Mouse (Mus musculus): ENCODE results near the gene Gm20388. TPM values are rescaled to one million over a fixed set of nuclear protein-coding genes. Genes with fewer than 3 reads are reported as not detected.
A peak's percentile ranks its signal among the peaks of the same experiment; 100 is the strongest.

Gene Gm20388
- polyA plus RNA-seq, 1 experiment from 2014 or later: not detected

GRCm38 (mm10) chr8:120478754-120479153 is 568.1 kb downstream of the Gm20388 start:
- Histone ChIP-seq H3K27ac (replicated peaks) (no peak overlapping the region), H3K4me2 (replicated peaks) (no peak overlapping the region), H3K27me3 (no peaks in the 10 kb centered on the region), H3K4me1 (peaks cover 36% of the 10 kb centered on the region), H3K4me3 (no peak overlapping the region), H3K36me3 (no peaks in the 10 kb centered on the region), H3K9me3 (no peaks in the 10 kb centered on the region), H3K9ac (replicated peaks) (no peak overlapping the region)
- no peak for ATAC-seq (replicated peaks)
- 89% methylated on average over 11 of the region's 11 CpGs for WGBS

- H3K4me1 ChIP-seq: peaks cover 44% of the 10 kb centered on the region
- WGBS: 92% methylated on average over 4 of the region's 4 CpGs
Measured at GRCm38 (mm10) chr8:120479691-120480090, 569.0 kb downstream of the Gm20388 start.

DNA sequence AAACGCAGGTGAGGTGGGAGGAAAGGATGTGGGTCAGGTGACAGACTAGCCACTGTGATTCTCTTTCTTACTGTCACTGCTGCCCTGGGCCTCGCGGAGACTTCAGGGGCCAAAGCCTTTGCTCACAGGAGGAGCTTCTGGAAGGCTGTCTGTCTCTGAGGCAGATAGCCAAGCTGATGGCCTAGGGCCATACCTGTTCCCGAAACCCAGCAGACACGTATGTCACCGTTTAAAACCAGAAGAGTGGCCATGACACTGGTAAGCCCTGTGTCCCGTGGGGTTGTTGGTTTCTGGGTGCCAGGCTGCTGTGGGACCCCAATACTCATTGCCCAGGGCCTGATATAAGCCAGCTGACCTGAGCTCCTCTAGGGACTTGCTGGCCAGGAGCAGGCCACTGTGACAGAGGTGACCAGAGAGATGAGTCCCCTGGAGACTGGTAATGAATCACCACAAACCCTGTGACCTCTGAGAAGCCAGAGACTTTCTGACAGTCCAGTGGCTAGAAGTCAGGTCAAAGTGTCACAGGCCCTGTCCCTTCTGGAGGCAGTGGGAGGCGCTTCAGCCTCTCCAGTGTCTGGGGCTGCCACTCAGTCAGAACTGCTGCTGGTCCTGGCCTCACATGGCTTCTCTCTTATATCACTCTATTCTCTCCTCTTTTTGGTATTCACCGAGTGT is 571.5 kb downstream of the Gm20388 start:
- WGBS: 78% methylated on average over 9 of the region's 9 CpGs
- H3K36me3 ChIP-seq: no peaks in the 10 kb centered on the region
- H3K27ac ChIP-seq (replicated peaks): no peak overlapping the region
- H3K4me2 ChIP-seq (replicated peaks): no peak overlapping the region
- H3K4me3 ChIP-seq: no peak overlapping the region
- peaks cover 44% of the 10 kb centered on the region for H3K4me1 ChIP-seq
- H3K27me3 ChIP-seq: no peaks in the 10 kb centered on the region
- H3K9me3 ChIP-seq: no peaks in the 10 kb centered on the region
- no peak for ATAC-seq (replicated peaks)
- H3K9ac ChIP-seq (replicated peaks): no peak overlapping the region

More at GRCm38 (mm10) chr8:120479691-120480090, 569.0 kb downstream of the Gm20388 start:
- H3K27ac ChIP-seq (replicated peaks): no peak overlapping the region
- no peaks in the 10 kb centered on the region for H3K9me3 ChIP-seq
- H3K9ac ChIP-seq (replicated peaks): no peak overlapping the region
- H3K4me3 ChIP-seq: no peak overlapping the region
- no peaks in the 10 kb centered on the region for H3K36me3 ChIP-seq
- ATAC-seq (replicated peaks): no peak
- no peak overlapping the region for H3K4me2 ChIP-seq (replicated peaks)
- H3K27me3 ChIP-seq: no peaks in the 10 kb centered on the region

- 0 out of 2 replicates have a peak, but pooled peaks have one; percentile 9 for ATAC-seq (replicated peaks)
- H3K27me3 ChIP-seq: no peaks in the 10 kb centered on the region
- peaks cover 39% of the 10 kb centered on the region for H3K4me1 ChIP-seq
- WGBS: 18% methylated on average over 6 of the region's 6 CpGs
- peak overlapping the region; percentile 25 for H3K9ac ChIP-seq (replicated peaks)
- no peaks in the 10 kb centered on the region for H3K36me3 ChIP-seq
- peak overlapping the region; percentile 100 for H3K27ac ChIP-seq (replicated peaks)
- no peaks in the 10 kb centered on the region for H3K9me3 ChIP-seq
- H3K4me3 ChIP-seq: no peak overlapping the region
- H3K4me2 ChIP-seq (replicated peaks): no peak overlapping the region
Measured at GRCm38 (mm10) chr8:120484460-120484859, 573.8 kb downstream of the Gm20388 start.

GRCm38 (mm10) chr8:120485116-120485515 is 574.5 kb downstream of the Gm20388 start:
- H3K27me3 ChIP-seq: no peaks in the 10 kb centered on the region
- no peak overlapping the region for H3K4me3 ChIP-seq
- peak; percentile 21; the same call in 1 of the 2 replicates for ATAC-seq (replicated peaks)
- H3K36me3 ChIP-seq: no peaks in the 10 kb centered on the region
- H3K9ac ChIP-seq (replicated peaks): no peak overlapping the region
- no peaks in the 10 kb centered on the region for H3K9me3 ChIP-seq
- peak overlapping the region; percentile 100 for H3K27ac ChIP-seq (replicated peaks)
- no peak overlapping the region for H3K4me2 ChIP-seq (replicated peaks)
- peaks cover 42% of the 10 kb centered on the region for H3K4me1 ChIP-seq
- WGBS: 16% methylated on average over 6 of the region's 6 CpGs

- H3K27ac ChIP-seq (replicated peaks): peak overlapping the region; percentile 100
- H3K36me3 ChIP-seq: no peaks in the 10 kb centered on the region
- WGBS: 14% methylated on average over 21 of the region's 21 CpGs
- H3K9ac ChIP-seq (replicated peaks): peak overlapping the region; percentile 84
- no peaks in the 10 kb centered on the region for H3K27me3 ChIP-seq
- peak overlapping the region; percentile 91 for H3K4me3 ChIP-seq
- ATAC-seq (replicated peaks): no peak
- H3K4me1 ChIP-seq: peaks cover 49% of the 10 kb centered on the region
- H3K9me3 ChIP-seq: no peaks in the 10 kb centered on the region
- H3K4me2 ChIP-seq (replicated peaks): peak overlapping the region; percentile 87
Measured at GRCm38 (mm10) chr8:120485551-120486476, 575.2 kb downstream of the Gm20388 start.

- peaks cover 58% of the 10 kb centered on the region for H3K4me1 ChIP-seq
- H3K9ac ChIP-seq (replicated peaks): peak overlapping the region; percentile 84
- WGBS: 2% methylated on average over 50 of the region's 50 CpGs
Measured at GRCm38 (mm10) chr8:120486477-120487376, 576.1 kb downstream of the Gm20388 start.

DNA sequence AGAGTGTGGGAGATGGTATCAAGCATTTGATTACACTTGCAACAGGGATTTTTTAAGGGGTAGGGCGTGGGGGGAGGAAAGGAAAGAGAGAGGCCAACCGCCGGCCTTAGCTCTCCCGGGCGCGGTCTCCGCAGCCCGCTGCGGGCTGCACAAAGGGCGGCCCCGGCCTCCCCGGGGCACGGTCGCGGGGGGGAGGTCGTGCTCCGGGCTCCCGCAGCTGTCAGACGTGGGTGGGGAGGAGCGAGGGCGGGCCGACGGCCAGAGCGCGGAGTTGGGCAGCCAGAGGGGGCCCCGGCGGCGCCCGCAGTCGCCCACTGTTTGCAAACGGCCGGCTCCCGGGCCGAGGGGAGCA is 576.7 kb downstream of the Gm20388 start:
- Histone ChIP-seq H3K9ac (replicated peaks) (peak overlapping the region; percentile 84), H3K9me3 (no peaks in the 10 kb centered on the region), H3K27me3 (no peaks in the 10 kb centered on the region), H3K36me3 (no peaks in the 10 kb centered on the region), H3K4me2 (replicated peaks) (peak overlapping the region; percentile 87), H3K4me1 (peaks cover 64% of the 10 kb centered on the region), H3K27ac (replicated peaks) (peak overlapping the region; percentile 100), H3K4me3 (peak overlapping the region; percentile 91)
- no peak; the same call in none of the 2 replicates for ATAC-seq (replicated peaks)
- WGBS: under 1% methylated on average over 34 of the region's 34 CpGs

More at GRCm38 (mm10) chr8:120486477-120487376, 576.1 kb downstream of the Gm20388 start:
- H3K27ac ChIP-seq (replicated peaks): peak overlapping the region; percentile 100
- H3K27me3 ChIP-seq: no peaks in the 10 kb centered on the region
- H3K36me3 ChIP-seq: no peaks in the 10 kb centered on the region
- peak; percentile 38 for ATAC-seq (replicated peaks)
- H3K4me2 ChIP-seq (replicated peaks): peak overlapping the region; percentile 87
- no peaks in the 10 kb centered on the region for H3K9me3 ChIP-seq
- H3K4me3 ChIP-seq: peak overlapping the region; percentile 91

DNA sequence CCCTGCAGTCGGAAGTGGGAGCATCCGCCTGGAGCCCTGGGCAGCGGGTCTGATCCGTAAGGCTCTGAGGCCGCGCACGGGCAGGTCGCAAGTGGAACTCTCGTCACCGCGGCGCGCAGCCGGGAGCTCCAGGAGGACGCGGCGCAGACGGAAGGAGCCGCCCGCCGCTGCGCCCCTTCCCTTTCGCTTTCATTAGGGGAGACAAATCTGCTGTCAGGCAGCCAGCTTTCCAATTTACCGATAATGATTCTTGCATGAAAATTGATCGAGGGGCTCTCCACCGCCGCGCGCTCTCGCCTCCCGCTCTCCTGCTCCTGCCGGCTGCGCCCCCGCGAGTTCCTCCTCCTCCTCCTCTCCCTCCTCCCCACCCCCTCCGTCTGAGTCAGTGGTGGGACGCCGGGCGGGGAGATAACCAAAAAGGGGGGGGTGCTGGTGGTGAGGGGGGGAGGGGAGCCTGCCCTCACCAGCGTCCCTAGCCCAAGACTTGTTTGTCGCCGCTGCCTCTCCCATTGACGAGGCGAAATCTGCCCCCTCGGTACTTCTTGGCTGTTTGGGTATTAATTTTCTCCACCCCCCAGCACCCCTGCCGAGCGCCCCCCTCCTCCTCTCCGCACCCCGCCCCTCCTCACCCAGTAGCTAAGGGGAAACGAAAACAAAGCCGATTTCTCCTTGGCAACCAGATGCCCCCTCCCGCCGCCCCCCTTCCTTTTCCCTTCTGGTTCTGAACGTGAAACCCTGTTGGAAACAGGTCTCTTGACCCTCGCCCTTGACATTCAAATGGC is 577.3 kb downstream of the Gm20388 start:
- H3K27ac ChIP-seq (replicated peaks): peak overlapping the region; percentile 100
- peaks cover 70% of the 10 kb centered on the region for H3K4me1 ChIP-seq
- H3K9me3 ChIP-seq: no peaks in the 10 kb centered on the region
- no peaks in the 10 kb centered on the region for H3K27me3 ChIP-seq
- H3K4me3 ChIP-seq: peak overlapping the region; percentile 91
- peak; percentile 33 for ATAC-seq (replicated peaks)
- WGBS: under 1% methylated on average over 50 of the region's 55 CpGs
- H3K4me2 ChIP-seq (replicated peaks): peak overlapping the region; percentile 87
- H3K9ac ChIP-seq (replicated peaks): peak overlapping the region; percentile 84
- no peaks in the 10 kb centered on the region for H3K36me3 ChIP-seq

DNA sequence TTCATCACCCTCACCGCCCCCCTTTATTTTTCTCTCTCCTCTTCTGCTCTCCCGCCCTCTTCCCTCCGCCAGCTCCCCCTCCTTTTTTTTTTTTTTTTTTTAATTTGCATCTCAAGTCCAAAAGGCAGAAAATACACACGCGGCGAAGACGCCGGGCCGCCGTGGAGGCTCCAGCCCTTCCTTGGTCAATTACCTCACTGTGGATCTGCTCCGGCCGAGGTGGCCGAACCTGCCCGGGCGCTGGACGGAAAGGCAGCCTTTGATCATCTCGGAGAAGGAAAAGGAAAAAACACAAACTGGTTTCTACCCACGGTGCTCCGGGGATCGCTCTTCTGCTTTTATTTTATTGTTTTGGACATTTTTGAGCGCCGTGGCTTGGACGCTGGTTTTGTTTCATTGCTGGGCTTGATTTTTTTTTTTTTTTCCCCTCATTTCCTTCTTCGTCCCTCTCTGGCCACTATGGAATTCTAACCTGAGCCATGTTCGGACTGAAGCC is 578.0 kb downstream of the Gm20388 start:
- Histone ChIP-seq H3K4me2 (replicated peaks) (peak overlapping the region; percentile 87), H3K27ac (replicated peaks) (peak overlapping the region; percentile 100), H3K27me3 (no peaks in the 10 kb centered on the region), H3K4me1 (peaks cover 76% of the 10 kb centered on the region), H3K9ac (replicated peaks) (peak overlapping the region; percentile 84), H3K4me3 (peak overlapping the region; percentile 91), H3K36me3 (no peaks in the 10 kb centered on the region), H3K9me3 (no peaks in the 10 kb centered on the region)
- ATAC-seq (replicated peaks): no peak
- WGBS: under 1% methylated on average over 25 of the region's 25 CpGs

All from forebrain, embryonic 15.5 days (tissue).